Mouse (Mus musculus) lung, postnatal 0 days (tissue): Measurements from ENCODE around the gene Fitm2. TPM values are rescaled to one million over a fixed set of nuclear protein-coding genes. Genes with fewer than 3 reads are reported as not detected.

ENCODE experiments used
- ATAC-seq: fragments of 200-750 bp; cut with Nextera tagmentation; 2 replicates; pipeline ENCODE4 v1.8.0; 2017; ENCODE audit warnings: moderate library complexity
- DNase-seq: peaks from one replicate; pipeline ENCODE4 v3.0.0-alpha.2; 2016; ENCODE audit warnings: low spot score
- H3K27ac ChIP-seq: fragments of 300-500 bp; sonication (generic); 2 replicates; pipeline ENCODE4 v1.5.1; 2014; ENCODE audit warnings: antibody characterized with exemption, mild to moderate bottlenecking, low read length, mixed read lengths
- H3K27me3 ChIP-seq: fragments of 300-500 bp; sonication (generic); replicated peaks from 2 replicates; pipeline ENCODE4 v1.6.1; 2014; ENCODE audit warnings: low read length, mixed read lengths; ENCODE audit not compliant: insufficient read depth
- H3K36me3 ChIP-seq: fragments of 300-500 bp; sonication (generic); 2 replicates; pipeline ENCODE4 v1.6.1; 2014; ENCODE audit warnings: low read length, mixed read lengths; ENCODE audit not compliant: insufficient read depth
- H3K4me1 ChIP-seq: fragments of 300-500 bp; sonication (generic); 2 replicates; pipeline ENCODE4 v1.6.1; 2014; ENCODE audit warnings: antibody characterized with exemption, low read depth, low read length, mixed read lengths; ENCODE audit not compliant: insufficient read depth
- H3K4me2 ChIP-seq: fragments of 300-500 bp; sonication (generic); replicated peaks from 2 replicates; pipeline ENCODE4 v1.6.1; 2014; ENCODE audit warnings: low read depth, mild to moderate bottlenecking, low read length, moderate library complexity, mixed read lengths
- H3K4me3 ChIP-seq: fragments of 300-500 bp; sonication (generic); 2 replicates; pipeline ENCODE4 v1.5.1; 2014; ENCODE audit warnings: low read depth, low read length
- H3K9ac ChIP-seq: fragments of 300-500 bp; sonication (generic); replicated peaks from 2 replicates; pipeline ENCODE4 v1.6.1; 2014; ENCODE audit warnings: low read depth, mild to moderate bottlenecking
- H3K9me3 ChIP-seq: fragments of 300-500 bp; sonication (generic); 2 replicates; pipeline ENCODE4 v1.6.1; 2016; ENCODE audit warnings: low read length, mixed read lengths
- CTCF ChIP-seq: IDR thresholded peaks from 2 replicates; pipeline ENCODE4 v1.5.1; 2016; ENCODE audit warnings: antibody characterized with exemption, mild to moderate bottlenecking
- EP300 ChIP-seq: IDR thresholded peaks from 2 replicates; pipeline ENCODE4 v1.6.1; 2016; ENCODE audit warnings: antibody characterized with exemption, mild to moderate bottlenecking, control low read depth
- WGBS: fragments of 180-500 bp; shearing (Covaris S2); extraction: QIAGEN DNeasy Blood & Tissue Kit; methylation state at CpG from one replicate; pipeline ENCODE4 v1.1.7; 2014; 5-methylcytosine and 5-hydroxymethylcytosine counted together
- polyA plus RNA-seq: library from polyadenylated mRNA; unstranded; fragments of >200 nt; fragmentation: Nextera tagmentation; extraction: Ambion mirVana; gene quantifications from 2 replicates; pipeline ENCODE4 v1.2.1, GENCODE M21; 2015

The Fitm2 gene
- polyA plus RNA-seq, 1 experiment from 2014 or later, result 22.5 TPM

DNA sequence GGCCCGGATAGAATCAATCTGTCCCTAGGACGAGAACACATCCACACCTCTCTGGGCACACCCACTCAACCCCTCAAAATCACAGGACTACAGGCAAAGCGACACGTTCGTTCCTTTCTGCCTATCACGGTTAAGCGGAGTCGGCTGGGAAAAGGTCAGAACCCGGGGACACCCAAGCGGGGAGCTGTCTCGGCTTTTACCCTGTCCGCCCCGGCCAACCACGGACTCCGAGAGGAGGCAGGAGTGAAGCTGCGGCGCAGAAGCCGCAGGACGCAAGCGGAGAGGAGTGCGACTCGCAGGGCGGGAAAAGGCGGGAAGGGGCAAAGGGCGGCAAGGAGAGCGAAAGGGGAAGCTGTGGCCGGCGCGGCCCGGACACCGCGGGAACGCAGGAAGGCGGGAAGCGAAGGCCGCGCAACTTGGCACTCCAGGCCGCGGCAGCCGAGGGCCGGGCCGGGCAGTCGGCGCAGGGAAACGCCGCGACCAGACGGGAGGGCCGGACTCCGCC lies 53.5 kb downstream of the Fitm2 start:
- peaks cover 4% of the 10 kb centered on the region; the same call in 1 of the 2 replicates for H3K4me1 ChIP-seq
- WGBS, result under 1% methylated on average over 33 of the region's 50 CpGs
- peak; percentile 50 for ATAC-seq
- H3K9ac ChIP-seq, result peak overlapping the region; percentile 95
- DNase-seq, result peak; percentile 68
- H3K36me3 ChIP-seq, result no peaks in the 10 kb centered on the region
- peak overlapping the region; percentile 94 for H3K27ac ChIP-seq
- H3K4me3 ChIP-seq, result peak overlapping the region; percentile 91
- TF ChIP-seq CTCF (no peak), EP300 (no peak)
- H3K27me3 ChIP-seq, result no peaks in the 10 kb centered on the region
- H3K4me2 ChIP-seq, result peak overlapping the region; percentile 69
- H3K9me3 ChIP-seq, result no peaks in the 10 kb centered on the region

GRCm38 (mm10) chr2:163417830-163418229 lies 54.6 kb downstream of the Fitm2 start:
- no peak for DNase-seq
- Histone ChIP-seq H3K27ac (no peak overlapping the region), H3K9me3 (no peaks in the 10 kb centered on the region), H3K36me3 (no peaks in the 10 kb centered on the region), H3K27me3 (no peaks in the 10 kb centered on the region), H3K9ac (no peak overlapping the region), H3K4me3 (no peak overlapping the region; the same call in 1 of the 2 replicates), H3K4me2 (peak overlapping the region; percentile 69), H3K4me1 (peaks cover 4% of the 10 kb centered on the region; the same call in 1 of the 2 replicates)
- no peak for TF ChIP-seq EP300
- no peak for TF ChIP-seq CTCF
- no peak for ATAC-seq

DNA sequence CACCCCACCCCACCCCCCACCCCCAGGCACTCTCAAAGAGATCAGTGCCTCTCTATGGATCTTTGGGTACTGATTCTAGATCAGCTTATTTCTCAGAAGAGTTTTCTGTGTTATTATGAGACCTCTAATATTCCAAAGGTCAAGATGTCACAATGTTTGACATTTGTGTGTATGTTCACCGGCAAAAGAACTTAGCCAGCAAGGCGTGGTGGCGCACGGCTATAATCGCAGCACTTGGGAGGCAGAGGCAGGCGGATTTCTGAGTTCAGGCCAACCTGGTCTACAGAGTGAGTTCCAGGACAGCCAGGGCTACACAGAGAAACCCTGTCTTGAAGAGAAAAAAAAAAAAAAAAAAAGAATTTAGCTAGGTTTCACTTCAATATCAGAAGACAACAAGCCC lies 55.4 kb downstream of the Fitm2 start:
- WGBS, result 87% methylated on average over 6 of the region's 6 CpGs
- no peaks in the 10 kb centered on the region for H3K9me3 ChIP-seq
- H3K27me3 ChIP-seq, result no peaks in the 10 kb centered on the region
- H3K4me3 ChIP-seq, result no peak overlapping the region
- H3K4me2 ChIP-seq, result no peak overlapping the region
- no peak overlapping the region for H3K27ac ChIP-seq
- H3K36me3 ChIP-seq, result 0 out of 2 replicates have a peak, but pooled peaks cover 6% of the 10 kb centered on the region
- DNase-seq (no peak), ATAC-seq (no peak)
- no peak overlapping the region for H3K9ac ChIP-seq
- peaks cover 4% of the 10 kb centered on the region; the same call in 1 of the 2 replicates for H3K4me1 ChIP-seq
- TF ChIP-seq CTCF (no peak), EP300 (no peak)

Other genes starting within 250 kb of the Fitm2 start
- gene Jph2, start 74.6 kb downstream of the Fitm2 start, polyA plus RNA-seq, result 4.0 and 6.0 TPM in 2 replicates
- 73.8 and 74.6 TPM in 2 replicates for gene Oser1, start 47.9 kb downstream of the Fitm2 start, polyA plus RNA-seq
- gene Gdap1l1, start 34.2 kb downstream of the Fitm2 start, polyA plus RNA-seq, result 0.37 and 0.43 TPM in 2 replicates
- gene R3hdml, start 19.7 kb upstream of the Fitm2 start, polyA plus RNA-seq, result 0.18 TPM in 1 of 2 replicates, not detected in the other
- gene Hnf4a, start 34.2 kb upstream of the Fitm2 start, polyA plus RNA-seq, result 0.23 TPM in 1 of 2 replicates, not detected in the other
- gene Ttpal, start 129.7 kb upstream of the Fitm2 start, polyA plus RNA-seq, result 17.2 and 20.0 TPM in 2 replicates
- 96.7 and 106 TPM in 2 replicates for gene Serinc3, start 172.5 kb upstream of the Fitm2 start, polyA plus RNA-seq
- gene Pkig, start 185.8 kb upstream of the Fitm2 start, polyA plus RNA-seq, result 95.2 and 106 TPM in 2 replicates